Mouse (Mus musculus) bone marrow, adult 2 months (tissue): ENCODE measurements at regions not wholly inside any gene's neighbourhood (a gene's known extent, or its start where the extent isn't known, plus 50 kb on each side); places are given as distances from the start of the nearest gene placed in this dataset.

Experiments
- H3K27ac ChIP-seq: fragments of 200-500 bp; 2 replicates; pipeline ENCODE4 v1.5.1; 2012; ENCODE audit warnings: low read depth, mild to moderate bottlenecking, control low read depth, inconsistent platforms, low read length; ENCODE audit not compliant: control insufficient read depth, poor library complexity, insufficient read depth
- H3K4me1 ChIP-seq: fragments of 200-500 bp; 2 replicates; pipeline ENCODE4 v1.6.1; 2011; ENCODE audit warnings: low read length; ENCODE audit not compliant: control insufficient read depth, insufficient read depth
- H3K4me3 ChIP-seq: fragments of 200-500 bp; replicated peaks from 2 replicates; pipeline ENCODE3; 2011; ENCODE audit warnings: mild to moderate bottlenecking, low read depth, low read length, control low read depth; ENCODE audit not compliant: control insufficient read depth
- CTCF ChIP-seq: fragments of 200-500 bp; IDR thresholded peaks from 2 replicates; pipeline ENCODE4 v1.5.1; 2011; ENCODE audit warnings: low read length, control low read depth; ENCODE audit not compliant: control insufficient read depth, insufficient read depth
- POLR2A ChIP-seq: fragments of 200-500 bp; IDR thresholded peaks from 2 replicates; pipeline ENCODE4 v1.6.1; 2011; ENCODE audit warnings: low read depth, mild to moderate bottlenecking, control low read depth, low read length, borderline replicate concordance; ENCODE audit not compliant: control insufficient read depth
- WGBS: fragments of 180-500 bp; shearing (Covaris S2); methylation state at CpG from one replicate; pipeline ENCODE4 v1.1.7; 2018; 5-methylcytosine and 5-hydroxymethylcytosine counted together

- Histone ChIP-seq H3K4me1 (peaks cover 2% of the 10 kb centered on the region), H3K4me3 (no peak overlapping the region), H3K27ac (no peak overlapping the region)
- no peak for TF ChIP-seq CTCF
- no peak for TF ChIP-seq POLR2A
- WGBS, result 63% methylated on average over 11 of the region's 11 CpGs
Observed at GRCm38 (mm10) chr13:97452386-97453089, 211.6 kb downstream of the Enc1 start.

- TF ChIP-seq POLR2A (no peak), CTCF (no peak)
- Histone ChIP-seq H3K27ac (no peak overlapping the region), H3K4me3 (no peak overlapping the region), H3K4me1 (peaks cover 2% of the 10 kb centered on the region)
- WGBS, result 62% methylated on average over 10 of the region's 10 CpGs
Observed at GRCm38 (mm10) chr13:97451276-97451675, 210.4 kb downstream of the Enc1 start.

- TF ChIP-seq POLR2A (no peak), CTCF (no peak)
- no peak overlapping the region for H3K27ac ChIP-seq
- H3K4me3 ChIP-seq, result no peak overlapping the region
- H3K4me1 ChIP-seq, result peaks cover 2% of the 10 kb centered on the region
- WGBS, result 95% methylated on average over 1 of the region's 1 CpGs
Observed at GRCm38 (mm10) chr13:97448123-97448522, 207.2 kb downstream of the Enc1 start.

- Histone ChIP-seq H3K27ac (no peak overlapping the region), H3K4me1 (no peaks in the 10 kb centered on the region; the same call in 1 of the 2 replicates), H3K4me3 (no peak overlapping the region)
- TF ChIP-seq POLR2A (no peak), CTCF (no peak)
- 72% methylated on average over 14 of the region's 14 CpGs for WGBS
Observed at GRCm38 (mm10) chr13:97443731-97444428, 203.0 kb downstream of the Enc1 start.

GRCm38 (mm10) chr13:97442806-97443205 lies 201.9 kb downstream of the Enc1 start:
- H3K4me1 ChIP-seq, result no peaks in the 10 kb centered on the region; the same call in 1 of the 2 replicates
- no peak overlapping the region for H3K4me3 ChIP-seq
- TF ChIP-seq CTCF (no peak), POLR2A (no peak)
- WGBS, result 12% methylated on average over 1 of the region's 1 CpGs
- no peak overlapping the region for H3K27ac ChIP-seq

GRCm38 (mm10) chr13:97442283-97442682 lies 201.4 kb downstream of the Enc1 start:
- Histone ChIP-seq H3K4me1 (no peaks in the 10 kb centered on the region; the same call in 1 of the 2 replicates), H3K27ac (no peak overlapping the region), H3K4me3 (no peak overlapping the region)
- TF ChIP-seq POLR2A, result no peak
- 5% methylated on average over 10 of the region's 10 CpGs for WGBS

GRCm38 (mm10) chr13:97441803-97442202 lies 200.9 kb downstream of the Enc1 start:
- no peak for TF ChIP-seq CTCF
- no peak for TF ChIP-seq POLR2A
- Histone ChIP-seq H3K4me3 (no peak overlapping the region), H3K27ac (no peak overlapping the region), H3K4me1 (no peaks in the 10 kb centered on the region; the same call in 1 of the 2 replicates)
- 26% methylated on average over 2 of the region's 2 CpGs for WGBS

- H3K4me1 ChIP-seq, result no peaks in the 10 kb centered on the region; the same call in 1 of the 2 replicates
- no peak for TF ChIP-seq POLR2A
- TF ChIP-seq CTCF, result no peak
- H3K27ac ChIP-seq, result no peak overlapping the region
- WGBS, result 52% methylated on average over 16 of the region's 16 CpGs
- no peak overlapping the region for H3K4me3 ChIP-seq
Observed at GRCm38 (mm10) chr13:97439216-97439979, 198.5 kb downstream of the Enc1 start.
